Mouse (Mus musculus): Measurements from ENCODE around the gene Mcpt2.
"Not testable (repeated sequence)": the region's sequence is repeated elsewhere in the genome, so short reads cannot be mapped to it uniquely, and the experiment has no call there.

- TF ChIP-seq CTCF, EP300 (IDR thresholded peaks at IDR 0.05; ENCODE audit: low read depth): not testable (repeated sequence)
These were observed 20.4 kb downstream of the Mcpt2 start, which contains the start of gene Mcpt4 for GRCm38 (mm10) chr14:56062213-56062612.

Data from liver, embryonic 14.5 days (tissue).